Mouse (Mus musculus) limb, embryonic 14.5 days (tissue): ENCODE results near the gene Kntc1. TPM values are rescaled to one million over a fixed set of nuclear protein-coding genes. Genes with fewer than 3 reads are reported as not detected.
A peak's percentile ranks its signal among the peaks of the same experiment; 100 is the strongest.
"Not testable (repeated sequence)": the region's sequence is repeated elsewhere in the genome, so short reads cannot be mapped to it uniquely, and the experiment has no call there.

Experiments
- ATAC-seq: fragments of 200-750 bp; cut with Nextera tagmentation; 2 replicates; pipeline ENCODE4 v1.8.0; 2017; ENCODE audit warnings: low read depth, moderate number of reproducible peaks, moderate TSS enrichment; ENCODE audit not compliant: low FRiP score
- DNase-seq: peaks from one replicate; pipeline ENCODE4 v3.0.0-alpha.2; 2015; ENCODE audit warnings: low spot score
- H3K27ac ChIP-seq: fragments of 300-500 bp; sonication (generic); replicated peaks from 2 replicates; pipeline ENCODE4 v1.5.1; 2014; ENCODE audit warnings: low read depth, mild to moderate bottlenecking, low read length, moderate library complexity, mixed read lengths
- H3K27me3 ChIP-seq: fragments of 300-500 bp; sonication (generic); 2 replicates; pipeline ENCODE4 v1.6.1; 2014; ENCODE audit warnings: low read length, mixed read lengths; ENCODE audit not compliant: control insufficient read depth, insufficient read depth
- H3K36me3 ChIP-seq: fragments of 300-500 bp; sonication (generic); 2 replicates; pipeline ENCODE4 v1.6.1; 2014; ENCODE audit warnings: mild to moderate bottlenecking, low read length, moderate library complexity, mixed read lengths; ENCODE audit not compliant: control insufficient read depth, insufficient read depth
- H3K4me1 ChIP-seq: fragments of 300-500 bp; sonication (generic); 2 replicates; pipeline ENCODE4 v1.6.1; 2014; ENCODE audit warnings: antibody characterized with exemption, low read length, mixed read lengths; ENCODE audit not compliant: control insufficient read depth, insufficient read depth
- H3K4me2 ChIP-seq: fragments of 300-500 bp; sonication (generic); replicated peaks from 2 replicates; pipeline ENCODE4 v1.6.1; 2014; ENCODE audit warnings: low read depth, mild to moderate bottlenecking, low read length, moderate library complexity; ENCODE audit not compliant: severe bottlenecking
- H3K4me3 ChIP-seq: fragments of 300-500 bp; sonication (generic); replicated peaks from 2 replicates; pipeline ENCODE4 v1.5.1; 2014; ENCODE audit warnings: low read length
- H3K9ac ChIP-seq: fragments of 300-500 bp; sonication (generic); 2 replicates; pipeline ENCODE4 v1.6.1; 2014; ENCODE audit warnings: mild to moderate bottlenecking, low read depth, low read length, moderate library complexity; ENCODE audit not compliant: severe bottlenecking
- H3K9me3 ChIP-seq: fragments of 300-500 bp; sonication (generic); 2 replicates; pipeline ENCODE4 v1.6.1; 2016; ENCODE audit warnings: low read length; ENCODE audit not compliant: control insufficient read depth
- POLR2A ChIP-seq: fragments of 200-500 bp; IDR thresholded peaks from 2 replicates; pipeline ENCODE4 v1.8.0; 2012; ENCODE audit warnings: inconsistent platforms, mild to moderate bottlenecking, moderate library complexity, borderline replicate concordance; ENCODE audit not compliant: insufficient read depth, insufficient read length; ENCODE audit errors: extremely low read depth
- WGBS: fragments of 180-500 bp; shearing (Covaris S2); extraction: QIAGEN DNeasy Blood & Tissue Kit; methylation state at CpG from one replicate; pipeline ENCODE4 v1.1.7; 2014; 5-methylcytosine and 5-hydroxymethylcytosine counted together
- polyA plus RNA-seq, 2 experiments: library from polyadenylated mRNA; depleted of rRNA in 1 of 2; stranded (reverse) in 1 of 2; unstranded in 1 of 2; fragments of >200 nt; fragmentation: Nextera tagmentation in 1 of 2; extraction: Ambion mirVana in 1 of 2; gene quantifications; 2 replicates each; pipeline versions ENCODE4 v1.2.1 to v1.2.3; 2012 to 2014

Kntc1 gene
- polyA plus RNA-seq, 2 experiments: 30.2 to 30.6 TPM

- no peak overlapping the region for H3K27ac ChIP-seq
- ATAC-seq (no peak), DNase-seq (no peak)
- 88% methylated on average over 4 of the region's 4 CpGs for WGBS
- H3K4me2 ChIP-seq: no peak overlapping the region
- H3K27me3 ChIP-seq: no peaks in the 10 kb centered on the region
- peaks cover 20% of the 10 kb centered on the region for H3K4me1 ChIP-seq
- H3K9ac ChIP-seq: no peak overlapping the region
- no peak for TF ChIP-seq POLR2A
- peaks cover 76% of the 10 kb centered on the region for H3K36me3 ChIP-seq
- no peak overlapping the region for H3K4me3 ChIP-seq
- no peaks in the 10 kb centered on the region for H3K9me3 ChIP-seq
Observed at GRCm38 (mm10) chr5:123714622-123715021, 34.9 kb upstream of the Kntc1 start.

DNA sequence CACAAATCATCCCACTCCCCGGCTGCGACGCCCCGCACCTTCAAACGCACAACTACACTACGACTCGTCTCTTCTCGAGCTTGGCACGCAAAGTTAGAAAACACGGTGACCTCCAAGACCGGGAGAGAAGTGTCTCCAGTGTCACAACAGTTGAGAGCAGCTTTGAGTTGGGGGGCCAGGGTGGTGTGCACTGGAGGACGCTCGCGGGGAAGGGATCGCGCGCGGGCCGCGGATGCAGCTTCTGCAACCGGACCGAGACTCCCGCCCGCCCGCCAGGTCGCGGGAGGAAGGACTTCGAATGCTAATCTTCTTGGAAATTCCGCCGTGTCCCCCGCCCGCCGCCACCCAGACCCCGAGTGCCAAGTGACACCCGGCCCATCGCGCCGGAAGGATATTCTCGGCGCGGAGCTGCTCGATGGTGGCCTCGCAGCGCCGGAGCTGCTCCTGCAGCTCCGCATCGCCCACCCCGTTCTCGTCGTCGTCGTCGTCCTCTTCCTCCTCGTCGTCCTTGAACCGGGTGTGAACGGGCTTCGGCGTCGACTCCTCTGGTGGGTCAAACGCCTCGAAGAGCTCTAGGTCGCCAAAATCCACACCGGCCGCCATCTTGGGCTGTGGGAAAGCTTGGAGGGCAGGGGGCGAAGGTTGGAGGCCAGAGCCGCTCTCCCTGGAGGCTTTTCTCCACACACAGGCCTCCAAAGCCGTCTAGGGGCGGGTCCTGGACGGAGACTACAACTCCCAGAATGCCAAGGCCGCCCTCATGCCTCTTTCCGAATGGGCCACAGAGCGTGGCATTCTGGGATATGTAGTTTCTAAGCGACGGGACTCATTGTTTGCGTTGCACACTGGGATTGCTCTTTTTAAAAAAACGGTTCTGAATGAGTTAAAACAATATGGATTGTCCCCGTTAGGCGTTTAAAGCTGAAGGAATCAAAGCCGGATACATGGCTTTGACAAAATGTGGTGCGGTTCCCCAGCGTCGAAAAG lies 28.9 kb upstream of the Kntc1 start, which contains the start of gene Zcchc8:
TSS of gene Zcchc8 (minus strand) at position 773 of the 984 bp plus-strand sequence.
- under 1% methylated on average over 74 of the region's 83 CpGs for WGBS
- Histone ChIP-seq H3K9ac (peak within 1 kb of the TSS; percentile 86), H3K9me3 (no peaks in the 10 kb centered on the region), H3K36me3 (peaks cover 18% of the 10 kb centered on the region), H3K27ac (peak within 1 kb of the TSS; percentile 79), H3K4me1 (peaks cover 20% of the 10 kb centered on the region), H3K4me2 (peak within 1 kb of the TSS; percentile 64), H3K4me3 (peak within 1 kb of the TSS; percentile 65), H3K27me3 (no peaks in the 10 kb centered on the region)
- DNase-seq: peak; percentile 98
- ATAC-seq: peak; percentile 99
- peak; percentile 38; the same call in 1 of the 2 replicates for TF ChIP-seq POLR2A

GRCm38 (mm10) chr5:123723816-123724215 lies 25.7 kb upstream of the Kntc1 start:
- not testable (repeated sequence) for H3K4me2 ChIP-seq, DNase-seq, H3K27ac ChIP-seq, H3K9me3 ChIP-seq, H3K4me3 ChIP-seq, H3K4me1 ChIP-seq, H3K9ac ChIP-seq, ATAC-seq, H3K27me3 ChIP-seq
- WGBS: 93% methylated on average over 7 of the region's 7 CpGs
- H3K36me3 ChIP-seq: peaks cover 17% of the 10 kb centered on the region

DNA sequence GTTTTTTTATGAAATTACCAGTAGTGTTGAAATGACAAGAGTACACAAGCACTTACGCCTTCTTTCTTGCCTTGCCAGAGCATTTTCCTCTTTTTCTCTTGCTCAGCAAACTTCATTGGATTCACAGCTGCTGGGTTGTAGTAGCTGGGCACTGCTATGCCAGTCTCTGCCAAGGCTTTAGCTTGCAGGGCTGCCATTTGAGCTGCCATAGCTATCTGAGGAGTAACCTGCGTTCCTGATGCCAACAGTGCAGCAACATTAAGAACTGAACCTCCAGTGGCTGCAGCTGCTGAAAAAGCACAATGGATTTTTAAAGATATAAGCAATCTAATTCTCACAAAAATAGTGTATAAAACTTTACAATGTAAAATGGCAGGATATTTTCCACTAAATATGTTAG lies 18.5 kb upstream of the Kntc1 start:
- DNase-seq (no peak), ATAC-seq (no peak)
- H3K9ac ChIP-seq: no peak overlapping the region
- 95% methylated on average over 2 of the region's 2 CpGs for WGBS
- no peak overlapping the region for H3K4me3 ChIP-seq
- TF ChIP-seq POLR2A: no peak
- H3K9me3 ChIP-seq: no peaks in the 10 kb centered on the region
- no peaks in the 10 kb centered on the region for H3K27me3 ChIP-seq
- H3K4me1 ChIP-seq: no peaks in the 10 kb centered on the region
- H3K36me3 ChIP-seq: peaks cover 83% of the 10 kb centered on the region
- H3K27ac ChIP-seq: no peak overlapping the region
- H3K4me2 ChIP-seq: no peak overlapping the region

DNA sequence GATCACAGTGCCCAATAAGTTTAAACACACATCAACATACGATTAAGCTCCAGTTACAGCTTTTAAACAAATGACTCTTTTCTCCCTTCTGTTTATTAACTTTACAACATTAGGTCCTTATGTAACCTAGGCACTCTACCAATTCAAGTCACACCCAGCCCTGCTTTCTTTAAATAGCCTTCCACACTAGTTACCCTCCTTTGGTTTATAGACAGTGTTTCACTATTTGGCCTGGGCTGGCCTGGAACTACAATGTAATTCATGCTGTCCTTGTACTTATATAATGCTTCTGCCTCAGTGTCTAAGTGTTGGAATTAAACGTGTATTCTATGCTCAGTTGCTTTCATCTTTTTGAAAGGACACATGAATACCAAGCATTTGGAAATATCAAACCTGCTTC lies 5.2 kb upstream of the Kntc1 start:
- ATAC-seq (no peak), DNase-seq (no peak)
- no peaks in the 10 kb centered on the region for H3K27me3 ChIP-seq
- no peak overlapping the region for H3K9ac ChIP-seq
- H3K27ac ChIP-seq: no peak overlapping the region
- no peaks in the 10 kb centered on the region for H3K9me3 ChIP-seq
- no peak overlapping the region for H3K4me3 ChIP-seq
- TF ChIP-seq POLR2A: no peak
- H3K4me2 ChIP-seq: no peak overlapping the region
- H3K4me1 ChIP-seq: peaks cover 18% of the 10 kb centered on the region
- H3K36me3 ChIP-seq: peaks cover 43% of the 10 kb centered on the region
- WGBS: 80% methylated on average over 2 of the region's 2 CpGs
